Mouse (Mus musculus): ENCODE measurements around the gene Spp1.

- no peak for TF ChIP-seq CTCF (IDR thresholded peaks at IDR 0.05; ENCODE audit: control insufficient read depth, insufficient read depth, insufficient read length)
- TF ChIP-seq USF1 (IDR thresholded peaks at IDR 0.05; ENCODE audit: low read depth): no peak
- no peak for TF ChIP-seq CEBPB (IDR thresholded peaks at IDR 0.05; ENCODE audit: low read depth)
- no peak for TF ChIP-seq MYOG (IDR thresholded peaks at IDR 0.05; ENCODE audit: control insufficient read depth, extremely low read depth, insufficient read length)
Observed at GRCm38 (mm10) chr5:104422039-104422438, 12.9 kb upstream of the Spp1 start.
